Mouse (Mus musculus) liver, embryonic 12.5 days (tissue): ENCODE measurements at regions not wholly inside any gene's neighbourhood (a gene's known extent, or its start where the extent isn't known, plus 50 kb on each side); places are given as distances from the start of the nearest gene placed in this dataset.

Source experiments
- ATAC-seq: fragments of 200-750 bp; cut with Nextera tagmentation; 2 replicates; pipeline ENCODE4 v1.8.0; 2017; ENCODE audit warnings: moderate number of reproducible peaks, mild to moderate bottlenecking, moderate library complexity
- H3K27ac ChIP-seq: fragments of 300-500 bp; sonication (generic); 2 replicates; pipeline ENCODE4 v1.5.1; 2016; ENCODE audit warnings: mild to moderate bottlenecking
- H3K27me3 ChIP-seq: fragments of 300-500 bp; sonication (generic); replicated peaks from 2 replicates; pipeline ENCODE4 v1.6.1; 2016; ENCODE audit warnings: mild to moderate bottlenecking, moderate library complexity
- H3K36me3 ChIP-seq: fragments of 300-500 bp; sonication (generic); 2 replicates; pipeline ENCODE4 v1.6.1; 2016; ENCODE audit warnings: mild to moderate bottlenecking, moderate library complexity
- H3K4me1 ChIP-seq: fragments of 300-500 bp; sonication (generic); 2 replicates; pipeline ENCODE4 v1.6.1; 2016
- H3K4me2 ChIP-seq: fragments of 300-500 bp; sonication (generic); 2 replicates; pipeline ENCODE4 v1.6.1; 2016; ENCODE audit warnings: mild to moderate bottlenecking, moderate library complexity
- H3K4me3 ChIP-seq: fragments of 300-500 bp; sonication (generic); 2 replicates; pipeline ENCODE4 v1.5.1; 2016; ENCODE audit warnings: mild to moderate bottlenecking, moderate library complexity
- H3K9ac ChIP-seq: fragments of 300-500 bp; sonication (generic); 2 replicates; pipeline ENCODE4 v1.6.1; 2016; ENCODE audit warnings: mild to moderate bottlenecking, moderate library complexity
- H3K9me3 ChIP-seq: fragments of 300-500 bp; sonication (generic); replicated peaks from 2 replicates; pipeline ENCODE4 v1.6.1; 2016; ENCODE audit warnings: mild to moderate bottlenecking, moderate library complexity
- WGBS: fragments of 180-500 bp; shearing (Covaris S2); methylation state at CpG from one replicate; pipeline ENCODE4 v1.1.7; 2016; ENCODE audit not compliant: insufficient replicate concordance; 5-methylcytosine and 5-hydroxymethylcytosine counted together

GRCm38 (mm10) chr7:138680530-138680929 lies 165.3 kb upstream of the Ppp2r2d start:
- H3K36me3 ChIP-seq = no peaks in the 10 kb centered on the region
- no peaks in the 10 kb centered on the region for H3K27me3 ChIP-seq
- WGBS = 73% methylated on average over 5 of the region's 5 CpGs
- ATAC-seq = no peak
- no peak overlapping the region for H3K4me3 ChIP-seq
- H3K4me1 ChIP-seq = no peaks in the 10 kb centered on the region
- no peaks in the 10 kb centered on the region for H3K9me3 ChIP-seq
- no peak overlapping the region for H3K9ac ChIP-seq
- no peak overlapping the region for H3K4me2 ChIP-seq
- no peak overlapping the region for H3K27ac ChIP-seq

GRCm38 (mm10) chr7:138679575-138679974 lies 166.3 kb upstream of the Ppp2r2d start:
- no peak overlapping the region for H3K9ac ChIP-seq
- WGBS = 70% methylated on average over 2 of the region's 2 CpGs

GRCm38 (mm10) chr7:138672959-138673358 lies 172.9 kb upstream of the Ppp2r2d start:
- no peaks in the 10 kb centered on the region for H3K4me1 ChIP-seq

More at GRCm38 (mm10) chr7:138679575-138679974, 166.3 kb upstream of the Ppp2r2d start:
- Histone ChIP-seq H3K9me3 (no peaks in the 10 kb centered on the region), H3K36me3 (no peaks in the 10 kb centered on the region), H3K4me3 (no peak overlapping the region), H3K27me3 (no peaks in the 10 kb centered on the region), H3K4me1 (no peaks in the 10 kb centered on the region), H3K4me2 (no peak overlapping the region), H3K27ac (no peak overlapping the region)
- ATAC-seq = no peak

GRCm38 (mm10) chr7:138668337-138668736 lies 177.5 kb upstream of the Ppp2r2d start:
- 25% methylated on average over 4 of the region's 4 CpGs for WGBS
- no peak for ATAC-seq

More at GRCm38 (mm10) chr7:138672959-138673358, 172.9 kb upstream of the Ppp2r2d start:
- 57% methylated on average over 1 of the region's 1 CpGs for WGBS
- Histone ChIP-seq H3K27me3 (no peaks in the 10 kb centered on the region), H3K4me3 (no peak overlapping the region), H3K4me2 (no peak overlapping the region), H3K9ac (no peak overlapping the region), H3K36me3 (no peaks in the 10 kb centered on the region), H3K9me3 (no peaks in the 10 kb centered on the region), H3K27ac (no peak overlapping the region)
- ATAC-seq = no peak

GRCm38 (mm10) chr7:138660124-138660523 lies 185.8 kb upstream of the Ppp2r2d start:
- H3K36me3 ChIP-seq = no peaks in the 10 kb centered on the region
- WGBS = 68% methylated on average over 4 of the region's 4 CpGs
- no peak overlapping the region for H3K27ac ChIP-seq
- H3K9me3 ChIP-seq = 0 out of 2 replicates have a peak, but pooled peaks cover 11% of the 10 kb centered on the region
- ATAC-seq = no peak
- H3K9ac ChIP-seq = no peak overlapping the region
- H3K4me3 ChIP-seq = no peak overlapping the region
- H3K27me3 ChIP-seq = no peaks in the 10 kb centered on the region
- H3K4me2 ChIP-seq = no peak overlapping the region
- H3K4me1 ChIP-seq = no peaks in the 10 kb centered on the region

More at GRCm38 (mm10) chr7:138668337-138668736, 177.5 kb upstream of the Ppp2r2d start:
- Histone ChIP-seq H3K4me2 (no peak overlapping the region), H3K4me3 (no peak overlapping the region), H3K27me3 (no peaks in the 10 kb centered on the region), H3K27ac (no peak overlapping the region), H3K9ac (no peak overlapping the region), H3K9me3 (no peaks in the 10 kb centered on the region), H3K36me3 (no peaks in the 10 kb centered on the region), H3K4me1 (no peaks in the 10 kb centered on the region)

- Histone ChIP-seq H3K4me3 (no peak overlapping the region), H3K36me3 (no peaks in the 10 kb centered on the region), H3K27me3 (no peaks in the 10 kb centered on the region), H3K27ac (no peak overlapping the region), H3K4me1 (no peaks in the 10 kb centered on the region), H3K9ac (no peak overlapping the region), H3K9me3 (0 out of 2 replicates have a peak, but pooled peaks cover 6% of the 10 kb centered on the region), H3K4me2 (no peak overlapping the region)
- no peak for ATAC-seq
- WGBS = 65% methylated on average over 4 of the region's 4 CpGs
Observed at GRCm38 (mm10) chr7:138657521-138657920, 188.4 kb upstream of the Ppp2r2d start.

GRCm38 (mm10) chr7:138657076-138657475 lies 188.8 kb upstream of the Ppp2r2d start:
- Histone ChIP-seq H3K4me1 (no peaks in the 10 kb centered on the region), H3K4me2 (no peak overlapping the region), H3K27ac (no peak overlapping the region), H3K9ac (no peak overlapping the region), H3K4me3 (no peak overlapping the region), H3K36me3 (no peaks in the 10 kb centered on the region), H3K9me3 (0 out of 2 replicates have a peak, but pooled peaks cover 2% of the 10 kb centered on the region), H3K27me3 (no peaks in the 10 kb centered on the region)
- no peak for ATAC-seq
- 72% methylated on average over 2 of the region's 2 CpGs for WGBS

GRCm38 (mm10) chr7:138655940-138656339 lies 189.9 kb upstream of the Ppp2r2d start:
- Histone ChIP-seq H3K9ac (no peak overlapping the region), H3K4me3 (no peak overlapping the region), H3K27me3 (no peaks in the 10 kb centered on the region), H3K27ac (no peak overlapping the region), H3K9me3 (no peaks in the 10 kb centered on the region), H3K4me1 (no peaks in the 10 kb centered on the region), H3K4me2 (no peak overlapping the region), H3K36me3 (no peaks in the 10 kb centered on the region)
- no peak for ATAC-seq
- 52% methylated on average over 3 of the region's 3 CpGs for WGBS

- Histone ChIP-seq H3K36me3 (no peaks in the 10 kb centered on the region), H3K9ac (no peak overlapping the region), H3K4me3 (no peak overlapping the region), H3K27ac (no peak overlapping the region), H3K9me3 (no peaks in the 10 kb centered on the region), H3K4me1 (no peaks in the 10 kb centered on the region), H3K4me2 (no peak overlapping the region), H3K27me3 (no peaks in the 10 kb centered on the region)
- ATAC-seq = no peak
- 79% methylated on average over 5 of the region's 5 CpGs for WGBS
Observed at GRCm38 (mm10) chr7:138650946-138651345, 194.9 kb upstream of the Ppp2r2d start.

- Histone ChIP-seq H3K4me2 (no peak overlapping the region), H3K4me3 (no peak overlapping the region), H3K4me1 (no peaks in the 10 kb centered on the region), H3K27me3 (no peaks in the 10 kb centered on the region), H3K9me3 (no peaks in the 10 kb centered on the region), H3K36me3 (no peaks in the 10 kb centered on the region), H3K27ac (no peak overlapping the region), H3K9ac (no peak overlapping the region)
- 54% methylated on average over 2 of the region's 2 CpGs for WGBS
- no peak for ATAC-seq
Observed at GRCm38 (mm10) chr7:138647636-138648035, 198.2 kb upstream of the Ppp2r2d start.

- Histone ChIP-seq H3K9ac (no peak overlapping the region), H3K4me1 (no peaks in the 10 kb centered on the region), H3K4me3 (no peak overlapping the region), H3K9me3 (no peaks in the 10 kb centered on the region), H3K27ac (no peak overlapping the region), H3K4me2 (no peak overlapping the region), H3K27me3 (no peaks in the 10 kb centered on the region), H3K36me3 (no peaks in the 10 kb centered on the region)
- no peak for ATAC-seq
- 48% methylated on average over 6 of the region's 6 CpGs for WGBS
Observed at GRCm38 (mm10) chr7:138640492-138641165, 205.2 kb upstream of the Ppp2r2d start.

GRCm38 (mm10) chr7:138639541-138639940 lies 206.3 kb upstream of the Ppp2r2d start:
- Histone ChIP-seq H3K36me3 (no peaks in the 10 kb centered on the region), H3K4me1 (no peaks in the 10 kb centered on the region), H3K4me2 (no peak overlapping the region), H3K4me3 (no peak overlapping the region), H3K27ac (no peak overlapping the region), H3K27me3 (no peaks in the 10 kb centered on the region), H3K9ac (no peak overlapping the region), H3K9me3 (no peaks in the 10 kb centered on the region)
- WGBS = 53% methylated on average over 3 of the region's 3 CpGs
- ATAC-seq = no peak

- no peaks in the 10 kb centered on the region for H3K27me3 ChIP-seq
- no peak for ATAC-seq
- no peaks in the 10 kb centered on the region for H3K36me3 ChIP-seq
- no peaks in the 10 kb centered on the region for H3K4me1 ChIP-seq
- no peak overlapping the region for H3K27ac ChIP-seq
- WGBS = 70% methylated on average over 9 of the region's 9 CpGs
- no peak overlapping the region for H3K4me3 ChIP-seq
- no peak overlapping the region for H3K9ac ChIP-seq
- no peak overlapping the region for H3K4me2 ChIP-seq
- H3K9me3 ChIP-seq = no peaks in the 10 kb centered on the region
Observed at GRCm38 (mm10) chr7:138626061-138626460, 219.8 kb upstream of the Ppp2r2d start.
